Mouse (Mus musculus) macrophage (primary cell): ENCODE measurements around the gene Osbp2. TPM values are rescaled to one million over a fixed set of nuclear protein-coding genes. Genes with fewer than 3 reads are reported as not detected.

Source experiments
- H3K27ac ChIP-seq: fragments of 350-480 bp; formaldehyde crosslinking; 2 replicates; pipeline ENCODE4 v1.9.0; 2021
- H3K36me3 ChIP-seq: fragments of 350-480 bp; formaldehyde crosslinking; 2 replicates; pipeline ENCODE4 v1.9.0; 2021; ENCODE audit errors: inconsistent target
- H3K4me3 ChIP-seq: fragments of 350-480 bp; formaldehyde crosslinking; 2 replicates; pipeline ENCODE4 v1.9.0; 2021; ENCODE audit errors: inconsistent target
- H3K79me2 ChIP-seq: fragments of 350-480 bp; formaldehyde crosslinking; 2 replicates; pipeline ENCODE4 v1.9.0; 2021; ENCODE audit errors: inconsistent target
- WGBS: methylation state at CpG from one replicate; pipeline ENCODE4 v1.1.7; 2026; ENCODE audit warnings: inconsistent platforms; ENCODE audit not compliant: missing documents; 5-methylcytosine and 5-hydroxymethylcytosine counted together
- polyA plus RNA-seq: library from polyadenylated mRNA; stranded (reverse); fragments of 250-400 nt; gene quantifications from 3 replicates; pipeline ENCODE4 v1.2.4, GENCODE M21; 2018; ENCODE audit warnings: inconsistent platforms

The Osbp2 gene
- polyA plus RNA-seq, 1 experiment from 2014 or later, result 28.2 TPM

DNA sequence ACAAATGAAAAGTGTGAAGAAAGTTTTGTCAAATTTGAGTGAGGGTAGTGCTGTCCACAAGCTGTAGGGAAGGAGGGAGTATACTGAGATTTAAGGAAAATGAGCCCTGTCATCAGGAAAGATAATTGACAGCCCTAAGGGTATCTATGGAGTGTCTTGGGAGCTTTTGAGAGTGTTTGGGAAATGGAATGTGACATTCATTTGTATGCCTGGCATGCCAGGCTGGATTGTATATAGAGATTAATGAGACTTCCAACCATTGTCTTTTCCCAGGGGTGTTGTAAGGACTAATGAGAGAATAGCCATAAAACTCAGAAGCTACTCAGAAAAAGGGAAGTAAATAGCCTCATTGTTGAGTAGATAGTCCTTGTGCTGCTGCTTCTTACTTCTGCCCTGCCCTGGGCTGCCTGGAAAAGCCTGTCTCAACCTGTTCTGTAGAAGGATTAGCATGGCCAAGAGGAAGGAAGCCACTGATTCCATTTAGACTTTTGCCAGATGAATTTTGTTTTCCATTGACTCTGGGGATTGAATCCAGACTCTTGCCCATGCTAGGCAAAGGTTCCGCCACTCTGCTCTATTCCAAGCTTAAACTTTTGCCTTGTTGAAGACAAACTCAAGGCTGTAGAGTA, 192.6 kb downstream of the Osbp2 start:
- H3K79me2 ChIP-seq, result no peaks in the 10 kb centered on the region
- no peak overlapping the region for H3K27ac ChIP-seq
- H3K36me3 ChIP-seq, result peaks cover 49% of the 10 kb centered on the region
- 100% methylated on average over 1 of the region's 1 CpGs for WGBS
- no peak overlapping the region for H3K4me3 ChIP-seq

DNA sequence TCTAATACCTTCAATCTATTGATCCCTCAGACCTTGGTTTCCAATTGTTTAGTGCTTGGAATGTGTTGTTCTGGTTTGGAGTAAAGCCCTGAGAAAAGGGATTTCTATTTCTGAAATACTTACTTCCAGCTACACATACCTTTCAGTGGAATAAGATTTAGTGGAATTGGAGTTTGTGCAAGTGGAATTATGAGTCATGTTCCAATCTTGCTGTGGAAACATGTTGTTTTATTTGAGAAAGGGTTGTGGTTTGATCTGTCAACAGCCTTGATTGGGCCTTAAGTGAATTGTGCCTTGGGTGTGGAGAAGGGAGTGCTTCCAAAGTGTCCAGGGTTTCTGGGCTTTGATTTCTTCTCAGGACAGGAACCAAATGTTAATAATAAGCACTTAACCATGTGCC, 193.9 kb downstream of the Osbp2 start:
- H3K4me3 ChIP-seq, result no peak overlapping the region
- no peak overlapping the region for H3K27ac ChIP-seq
- peaks cover 37% of the 10 kb centered on the region for H3K36me3 ChIP-seq
- no peaks in the 10 kb centered on the region for H3K79me2 ChIP-seq

DNA sequence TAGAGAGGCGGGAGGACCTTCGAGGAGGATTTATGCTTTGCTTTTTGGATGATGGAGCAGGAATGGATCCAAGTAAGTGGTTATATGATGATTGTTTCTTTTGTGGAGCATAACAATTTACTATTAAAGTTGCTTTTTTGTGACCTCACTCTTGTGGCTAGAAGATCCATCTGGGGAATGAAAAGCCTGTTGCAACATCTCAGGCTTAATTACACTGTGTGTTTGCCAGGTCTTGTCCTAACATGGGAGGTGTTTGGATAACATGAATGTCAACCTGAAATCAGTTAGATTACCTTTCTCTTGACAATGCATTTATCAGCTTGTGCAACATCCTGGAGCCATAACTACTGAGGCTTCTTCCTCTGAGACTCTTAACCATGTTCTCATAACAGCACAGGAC, 194.9 kb downstream of the Osbp2 start:
- no peak overlapping the region for H3K4me3 ChIP-seq
- WGBS, result 92% methylated on average over 2 of the region's 2 CpGs
- no peaks in the 10 kb centered on the region for H3K79me2 ChIP-seq
- no peak overlapping the region for H3K27ac ChIP-seq
- peaks cover 31% of the 10 kb centered on the region for H3K36me3 ChIP-seq

DNA sequence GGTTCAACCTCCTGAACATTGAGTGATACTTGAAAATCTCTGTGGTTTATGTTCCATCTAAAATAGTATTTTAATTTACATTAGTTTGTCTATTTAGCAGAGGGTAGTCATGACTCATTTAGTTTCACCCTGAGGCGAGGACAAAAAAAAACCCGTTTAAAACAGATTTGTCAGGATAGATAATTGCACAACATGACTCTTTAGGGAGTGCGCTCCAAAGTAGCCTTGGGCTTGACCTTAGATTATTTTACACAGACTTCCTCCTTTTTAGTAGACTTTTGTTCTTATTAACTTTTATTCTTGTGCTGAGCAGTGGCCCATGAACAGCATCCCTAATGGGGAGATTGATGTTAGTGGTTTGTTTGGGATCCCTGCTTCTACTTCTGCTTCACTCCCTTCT, 196.2 kb downstream of the Osbp2 start:
- Histone ChIP-seq H3K79me2 (no peaks in the 10 kb centered on the region), H3K36me3 (peaks cover 18% of the 10 kb centered on the region), H3K27ac (no peak overlapping the region), H3K4me3 (no peak overlapping the region)
- WGBS, result 23% methylated on average over 3 of the region's 3 CpGs

DNA sequence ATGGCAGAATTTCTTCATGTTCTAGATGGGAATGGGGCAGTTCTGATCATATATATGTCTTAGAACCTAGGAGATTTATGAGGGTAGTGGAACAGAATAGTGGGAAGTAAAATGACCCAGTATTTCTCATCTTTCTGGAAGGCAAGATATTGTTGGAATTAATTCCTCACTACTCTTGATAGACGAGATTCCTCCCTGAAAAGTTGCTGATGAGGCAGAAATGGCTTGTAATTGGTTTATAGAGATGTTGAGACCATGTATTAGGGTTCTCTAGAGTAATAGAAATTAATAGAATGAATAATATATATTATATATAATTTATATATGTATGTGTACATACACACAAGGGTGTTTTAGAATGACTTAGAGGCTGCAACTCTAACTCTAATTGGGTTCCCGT, 201.7 kb downstream of the Osbp2 start:
- no peak overlapping the region for H3K4me3 ChIP-seq
- no peaks in the 10 kb centered on the region; the same call in 1 of the 2 replicates for H3K79me2 ChIP-seq
- WGBS, result 100% methylated on average over 1 of the region's 2 CpGs
- H3K36me3 ChIP-seq, result peaks cover 6% of the 10 kb centered on the region; the same call in 1 of the 2 replicates
- no peak overlapping the region for H3K27ac ChIP-seq

Other genes with a start within 250 kb of the Osbp2 start
- gene Morc2a, start 214.7 kb downstream of the Osbp2 start, polyA plus RNA-seq, result 15.7 to 23.7 TPM (median 23.7 TPM) in 3 replicates
- 0.23 to 0.27 TPM (median 0.26 TPM) in 3 replicates for gene 4921536K21Rik, start 31.2 kb upstream of the Osbp2 start, polyA plus RNA-seq
- 1.5 to 2.8 TPM (median 1.5 TPM) in 3 replicates for gene Dusp18, start 31.3 kb upstream of the Osbp2 start, polyA plus RNA-seq
- gene Slc35e4, start 50.8 kb upstream of the Osbp2 start, polyA plus RNA-seq, result 7.6 to 21.0 TPM (median 11.5 TPM) in 3 replicates
- gene Tcn2, start 68.3 kb upstream of the Osbp2 start, polyA plus RNA-seq, result 146 to 274 TPM (median 178 TPM) in 3 replicates
- gene Pes1, start 100.1 kb upstream of the Osbp2 start, polyA plus RNA-seq, result 48.4 to 113 TPM (median 80.4 TPM) in 3 replicates
- gene 4930556J24Rik, start 112.9 kb upstream of the Osbp2 start, polyA plus RNA-seq, result not detected in 3 replicates
- gene Gal3st1, start 119.7 kb upstream of the Osbp2 start, polyA plus RNA-seq, result not detected in 3 replicates
- gene Sec14l4, start 167.6 kb upstream of the Osbp2 start, polyA plus RNA-seq, result not detected in 3 replicates
- gene Sec14l3, start 200.9 kb upstream of the Osbp2 start, polyA plus RNA-seq, result not detected in 3 replicates
- gene Mtfp1, start 231.5 kb upstream of the Osbp2 start, polyA plus RNA-seq, result 1.4 to 1.6 TPM (median 1.5 TPM) in 3 replicates